Mouse (Mus musculus) MEL-GATA-1-ER (cell line): ENCODE data around the gene Fgd1.

Experiments used
- DNase-seq: peaks from one replicate; pipeline ENCODE4 v3.0.0-alpha.2; 2012; ENCODE audit warnings: low read depth; ENCODE audit errors: extremely low read depth

Fgd1 gene

GRCm38 (mm10) chrX:151045850-151046249 lies at the start of gene Fgd1:
TSS of gene Fgd1 (plus strand) at chrX:151046150.
- DNase-seq: no peak

GRCm38 (mm10) chrX:150996775-150997174 lies 49.2 kb upstream of the Fgd1 start:
- no peak for DNase-seq

DNA sequence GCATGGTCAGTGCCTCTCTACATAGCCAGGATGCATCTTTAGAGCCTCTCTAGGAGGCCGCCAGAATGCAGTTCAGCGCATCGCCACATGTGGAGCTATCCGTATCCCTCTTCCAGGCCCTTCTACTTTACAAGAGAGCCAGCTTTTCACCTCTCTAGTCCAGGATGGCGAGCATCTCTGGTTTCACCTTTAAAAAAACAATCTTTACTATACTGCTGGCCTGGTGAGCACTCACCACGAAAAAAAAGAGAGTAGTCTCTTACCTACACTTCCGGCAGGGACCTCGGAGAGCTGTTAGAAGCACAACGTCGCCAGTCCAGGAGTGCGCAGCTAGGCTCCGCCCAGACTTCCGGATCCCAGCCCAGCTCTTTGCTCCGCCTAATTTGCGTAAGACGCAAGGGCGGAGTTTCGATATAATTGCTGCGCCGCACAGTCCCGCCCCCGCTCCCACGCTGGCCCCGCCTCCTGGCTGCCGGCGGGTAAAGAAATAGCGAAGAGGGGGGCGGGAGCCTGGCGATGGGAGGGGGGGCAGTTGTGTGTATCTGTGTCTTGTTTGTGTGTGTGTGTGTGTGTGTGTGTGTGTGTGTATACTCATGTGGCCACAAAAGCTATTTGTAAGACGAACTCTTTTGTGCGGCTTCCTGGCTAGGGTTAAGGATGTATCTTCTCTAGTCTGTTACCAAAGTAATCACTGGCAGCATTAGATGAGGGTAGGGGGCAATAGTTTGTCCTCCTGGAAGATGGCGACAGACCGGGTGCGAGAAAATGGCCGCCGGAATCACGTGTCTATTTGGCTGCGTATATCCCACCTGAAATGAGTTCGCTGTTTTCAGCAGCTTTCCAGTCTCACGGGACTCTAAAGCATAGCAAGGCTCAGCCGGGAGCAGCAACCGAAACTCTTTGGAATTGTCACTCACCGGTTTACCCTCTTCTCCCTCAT lies 28.7 kb upstream of the Fgd1 start, which contains the start of gene Gnl3l:
Gnl3l (minus strand) TSS at position 385 of the 940 bp plus-strand sequence.
- peak; percentile 91 for DNase-seq

- no peak for DNase-seq
These were observed 28.1 kb upstream of the Fgd1 start for GRCm38 (mm10) chrX:151017897-151018296.

- peak; percentile 31 for DNase-seq
These were observed 27.2 kb upstream of the Fgd1 start for GRCm38 (mm10) chrX:151018798-151019197.

DNA sequence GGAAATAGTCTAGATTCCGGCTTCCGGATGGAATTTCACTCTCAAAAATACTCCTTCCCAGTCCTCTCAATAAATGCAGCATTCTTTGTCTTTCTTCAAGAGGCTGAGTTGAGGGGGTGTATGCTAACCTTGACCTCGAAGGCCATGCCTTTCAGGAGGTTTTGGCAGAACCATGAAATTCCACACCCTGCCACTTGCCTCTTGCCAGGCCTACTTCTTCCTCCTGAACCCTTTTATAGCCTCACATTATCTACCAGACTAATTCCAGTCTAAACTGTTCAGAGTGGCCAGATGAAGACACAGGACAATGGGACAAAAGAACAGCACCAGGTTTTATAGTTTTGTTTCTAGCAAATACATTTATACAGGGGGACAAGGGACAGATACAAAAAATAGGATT lies 14.6 kb upstream of the Fgd1 start:
- no peak for DNase-seq

DNA sequence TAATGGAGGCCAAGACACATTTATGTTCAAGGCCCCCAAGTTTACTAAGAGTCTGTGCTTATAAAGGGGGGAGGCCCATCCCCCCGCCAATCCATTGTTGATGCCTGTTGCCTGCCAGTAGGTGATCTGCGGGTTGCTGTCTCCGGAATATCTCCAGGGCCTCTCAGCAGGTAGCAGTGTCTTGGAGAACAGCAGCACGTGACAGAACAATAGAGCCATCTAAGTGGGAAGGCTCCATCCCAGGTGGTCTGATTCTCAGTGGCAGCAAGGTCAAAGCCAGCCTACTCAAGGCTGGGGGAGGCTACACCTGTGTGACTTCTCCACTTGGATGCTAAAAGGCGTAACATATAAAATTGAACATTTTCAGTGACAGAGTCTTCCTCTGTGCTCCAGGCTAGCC lies 4.7 kb upstream of the Fgd1 start:
- DNase-seq: no peak

GRCm38 (mm10) chrX:151046321-151046720 lies 371 bp downstream of the Fgd1 start:
- DNase-seq: no peak

- DNase-seq: no peak
These were observed 954 bp downstream of the Fgd1 start for GRCm38 (mm10) chrX:151046777-151047430.

- DNase-seq: no peak
These were observed 1.6 kb downstream of the Fgd1 start for GRCm38 (mm10) chrX:151047431-151048058.

GRCm38 (mm10) chrX:151049661-151050215 lies 3.8 kb downstream of the Fgd1 start:
- DNase-seq: no peak

DNA sequence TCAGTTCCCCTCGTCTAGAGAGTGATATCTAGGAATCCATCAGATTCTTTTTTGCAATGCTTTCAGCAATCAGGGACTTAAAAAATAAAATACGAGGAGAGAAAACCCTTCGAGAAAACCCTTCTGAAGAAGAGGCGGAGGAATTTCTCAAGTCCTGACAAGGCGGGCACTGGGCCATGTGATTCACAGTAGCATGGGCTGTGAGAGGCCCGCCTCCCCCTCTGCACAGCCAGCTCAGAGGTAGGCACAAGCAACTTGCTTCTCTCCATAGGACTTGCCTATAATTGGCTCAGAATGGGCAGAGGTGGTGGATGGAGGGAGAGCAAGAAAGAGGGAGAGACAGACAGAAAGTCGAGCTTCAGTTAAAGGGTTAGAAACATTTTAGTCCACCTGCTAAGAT lies 4.4 kb downstream of the Fgd1 start:
- no peak for DNase-seq

GRCm38 (mm10) chrX:151054489-151054888 lies 8.5 kb downstream of the Fgd1 start:
- DNase-seq: no peak

- DNase-seq: no peak
These were observed 9.6 kb downstream of the Fgd1 start for GRCm38 (mm10) chrX:151055559-151055958.

DNA sequence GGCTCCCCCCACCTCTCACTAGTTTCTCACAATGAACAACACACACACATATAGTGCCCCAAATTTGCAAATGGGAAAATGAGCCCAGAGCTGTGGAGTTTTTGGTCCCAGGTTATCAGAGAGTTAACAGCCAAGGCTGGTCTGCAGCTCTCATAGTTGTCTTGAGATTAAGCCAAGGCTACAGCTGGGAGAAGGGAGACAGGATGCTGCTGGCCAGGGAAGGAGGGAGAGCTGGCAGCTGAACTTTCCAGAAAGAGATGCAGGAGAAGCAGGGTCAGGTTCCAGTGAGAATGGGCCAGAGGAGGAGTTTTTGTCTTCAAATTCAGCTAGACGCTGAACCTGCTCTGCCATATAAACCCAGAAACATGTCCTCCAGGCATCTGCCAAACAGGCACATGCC lies 13.4 kb downstream of the Fgd1 start:
- DNase-seq: no peak

DNA sequence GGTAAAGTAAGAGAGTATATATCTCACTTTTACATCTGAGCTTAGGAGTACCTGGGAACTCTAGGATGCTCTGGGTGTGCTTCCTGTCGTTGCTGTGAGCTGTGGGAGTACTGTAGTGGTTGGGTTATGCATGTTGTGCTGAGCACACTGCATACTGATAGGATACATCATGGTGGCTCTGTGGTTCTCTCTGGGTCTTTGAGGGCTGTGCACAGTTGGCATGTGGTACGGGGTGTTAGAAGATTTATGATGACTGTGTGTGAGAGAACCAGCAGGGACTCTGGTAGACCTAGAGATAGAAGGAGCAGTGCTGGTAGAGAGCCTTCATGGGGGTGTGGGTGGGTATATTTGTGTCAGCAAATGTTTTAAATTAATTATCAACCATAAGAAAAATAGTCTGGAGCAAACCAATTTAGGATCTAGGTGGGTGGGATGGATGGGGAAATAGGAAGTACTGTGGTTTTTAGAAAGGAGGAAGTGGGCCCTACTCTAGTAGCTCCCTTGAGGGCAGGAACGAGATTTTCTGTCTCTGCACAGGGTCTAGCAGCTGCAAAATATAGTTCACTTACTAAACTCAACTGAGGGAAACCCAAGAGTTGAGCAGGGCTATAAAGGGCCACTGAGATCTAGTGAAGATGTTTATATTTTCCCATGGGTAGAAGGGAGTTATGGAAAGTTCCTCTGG lies 15.8 kb downstream of the Fgd1 start:
- peak; percentile 27 for DNase-seq

DNA sequence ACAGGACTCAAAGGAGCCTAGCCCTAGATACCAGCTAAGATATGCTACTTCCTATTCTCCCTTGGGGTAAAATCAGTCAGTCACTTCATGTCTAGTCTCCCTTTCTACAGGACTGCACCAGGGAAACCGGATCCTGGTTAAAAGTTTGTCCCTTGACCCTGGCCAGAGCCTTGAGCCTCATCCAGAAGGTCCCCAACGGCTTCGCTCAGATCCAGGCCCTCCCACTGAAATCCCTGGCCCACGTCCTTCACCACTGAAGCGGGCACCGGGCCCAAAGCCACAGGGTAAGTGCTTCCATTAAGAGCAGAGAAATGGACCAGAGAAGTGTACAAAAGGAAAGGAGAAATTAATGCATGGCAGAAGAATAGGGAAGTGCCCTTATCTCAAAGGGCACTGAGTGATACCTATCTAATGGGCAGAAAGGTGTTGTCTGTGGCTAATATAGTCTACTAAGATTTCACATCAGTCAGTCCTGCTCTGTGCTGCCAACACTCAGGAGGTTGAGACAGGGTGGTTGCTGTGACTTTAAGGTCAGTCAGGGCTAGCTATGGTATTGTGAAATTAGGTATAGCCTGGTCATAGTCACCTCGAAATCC lies 20.2 kb downstream of the Fgd1 start:
- no peak for DNase-seq

DNA sequence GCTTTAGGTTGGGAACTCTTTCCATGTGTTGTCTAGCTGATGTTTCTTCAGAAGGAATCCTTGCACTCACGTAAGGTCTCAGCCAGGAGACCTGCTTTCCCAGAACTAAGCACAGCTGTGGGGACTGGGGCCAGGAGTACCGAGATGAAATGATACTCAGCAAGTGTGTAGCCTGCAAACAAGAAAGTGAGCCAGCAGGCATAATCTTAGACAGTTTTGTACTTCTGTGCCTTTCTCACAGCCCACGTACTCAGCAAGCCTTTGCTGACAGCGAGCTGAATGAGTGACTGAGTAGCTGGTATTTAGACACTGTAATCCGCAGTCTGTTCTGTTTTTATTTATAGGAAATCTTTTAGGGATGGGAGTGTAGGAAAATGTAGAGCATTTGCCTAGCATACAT lies 21.9 kb downstream of the Fgd1 start:
- DNase-seq: no peak

- no peak for DNase-seq
These were observed 30.1 kb downstream of the Fgd1 start for GRCm38 (mm10) chrX:151076007-151076406.

GRCm38 (mm10) chrX:151076941-151077485 lies 31.1 kb downstream of the Fgd1 start:
- DNase-seq: no peak
